Mouse (Mus musculus): ENCODE data around the gene Blcap.

The Blcap gene

GRCm38 (mm10) chr2:157561165-157561836 lies 9.8 kb downstream of the Blcap start:
- intact Hi-C loops (cut with DNase I), result no loop called here

GRCm38 (mm10) chr2:157560302-157560701 lies 10.8 kb downstream of the Blcap start:
- intact Hi-C loops (cut with DNase I), result no loop called here

GRCm38 (mm10) chr2:157559858-157560257 lies 11.2 kb downstream of the Blcap start, which contains the start of gene Nnat:
Nnat (plus strand) TSS chr2:157560078.
- intact Hi-C loops (cut with DNase I), result no loop called here

GRCm38 (mm10) chr2:157559440-157559839 lies 11.6 kb downstream of the Blcap start:
- intact Hi-C loops (cut with DNase I), result no loop called here

GRCm38 (mm10) chr2:157558520-157558919 lies 12.6 kb downstream of the Blcap start:
- intact Hi-C loops (cut with DNase I), result no loop called here

- intact Hi-C loops (cut with DNase I), result no loop called here
Measured at GRCm38 (mm10) chr2:157558051-157558450, 13.0 kb downstream of the Blcap start.

GRCm38 (mm10) chr2:157556074-157556698 lies 14.9 kb downstream of the Blcap start:
- intact Hi-C loops (cut with DNase I), result no loop called here

GRCm38 (mm10) chr2:157552158-157552886 lies 18.8 kb downstream of the Blcap start:
- intact Hi-C loops (cut with DNase I), result no loop called here

GRCm38 (mm10) chr2:157550292-157550691 lies 20.8 kb downstream of the Blcap start:
- intact Hi-C loops (cut with DNase I), result no loop called here

GRCm38 (mm10) chr2:157546686-157547085 lies 24.4 kb downstream of the Blcap start:
- intact Hi-C loops (cut with DNase I), result no loop called here

- intact Hi-C loops (cut with DNase I), result no loop called here
Measured at GRCm38 (mm10) chr2:157544333-157544888, 26.7 kb downstream of the Blcap start.

GRCm38 (mm10) chr2:157542415-157542814 lies 28.7 kb downstream of the Blcap start:
- intact Hi-C loops (cut with DNase I), result no loop called here

GRCm38 (mm10) chr2:157541631-157542030 lies 29.4 kb downstream of the Blcap start:
- intact Hi-C loops (cut with DNase I), result no loop called here

- intact Hi-C loops (cut with DNase I), result no loop called here
Measured at GRCm38 (mm10) chr2:157540953-157541569, 30.0 kb downstream of the Blcap start.

GRCm38 (mm10) chr2:157540073-157540952 lies 30.8 kb downstream of the Blcap start:
- intact Hi-C loops (cut with DNase I), result no loop called here

- intact Hi-C loops (cut with DNase I), result no loop called here
Measured at GRCm38 (mm10) chr2:157537118-157537517, 34.0 kb downstream of the Blcap start.

- intact Hi-C loops (cut with DNase I), result no loop called here
Measured at GRCm38 (mm10) chr2:157536476-157537081, 34.5 kb downstream of the Blcap start.

GRCm38 (mm10) chr2:157534163-157534562 lies 36.9 kb downstream of the Blcap start:
- intact Hi-C loops (cut with DNase I), result no loop called here

GRCm38 (mm10) chr2:157531681-157532426 lies 39.2 kb downstream of the Blcap start:
- intact Hi-C loops (cut with DNase I), result no loop called here
